Mouse (Mus musculus) liver, adult 2 months (tissue): ENCODE data around the gene Casp9.

Experiments
- CTCF ChIP-seq: fragments of 200-500 bp; IDR thresholded peaks from 2 replicates; pipeline ENCODE4 v1.5.1; 2011; ENCODE audit warnings: low read depth, low read length, control low read depth
- POLR2A ChIP-seq: fragments of 200-500 bp; IDR thresholded peaks from 2 replicates; pipeline ENCODE4 v1.6.1; 2011; ENCODE audit warnings: low read length, control low read depth; ENCODE audit not compliant: insufficient read depth; ENCODE audit errors: extremely low read depth

- TF ChIP-seq POLR2A (no peak), CTCF (no peak)
These were observed 25.9 kb upstream of the Casp9 start for GRCm38 (mm10) chr4:141767353-141768036.
